Mouse (Mus musculus): ENCODE measurements around the gene Klhl2.

The Klhl2 gene

GRCm38 (mm10) chr8:64691591-64692401 is 158.0 kb downstream of the Klhl2 start:
- no peak for DNase-seq (ENCODE audit: low read depth, low spot score)

GRCm38 (mm10) chr8:64690845-64691244 is 159.0 kb downstream of the Klhl2 start:
- no peak for DNase-seq (ENCODE audit: low read depth, low spot score)

- no peak for DNase-seq (ENCODE audit: low read depth, low spot score)
Observed at GRCm38 (mm10) chr8:64690306-64690705, 159.5 kb downstream of the Klhl2 start.
